11 mouse cellular contexts compared by ENCODE assay signal in the genomic region with DNA sequence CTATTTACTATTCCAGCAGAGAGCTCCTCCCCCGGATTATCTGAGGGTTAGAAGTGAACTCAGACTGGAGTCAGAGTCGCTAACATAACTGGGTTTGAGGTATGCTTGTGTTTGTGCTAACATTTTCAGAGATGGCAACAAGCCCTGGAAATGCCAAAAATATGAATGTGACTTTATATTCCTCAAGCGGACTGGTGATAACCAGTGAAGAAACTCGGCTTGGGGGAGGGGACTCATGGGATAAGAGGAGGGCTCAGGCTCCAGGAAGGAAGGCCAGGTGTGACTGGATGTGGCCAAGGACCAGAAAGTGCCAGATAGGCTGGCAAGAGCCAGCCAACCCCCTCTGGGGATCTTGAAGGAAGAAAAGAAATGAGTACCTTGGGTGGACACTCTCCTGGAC. TPM values are rescaled to one million over a fixed set of nuclear protein-coding genes. Genes with fewer than 3 reads are reported as not detected.
DNase-seq lines count a peak whose midpoint lies in the region; ATAC-seq and TF ChIP-seq lines count a peak whose summit lies in the region.
"Had no signal": no experiment of that assay in that cellular context is flagged by ENCODE, and none has a peak within 500 bp of the region (broad histone marks: within the 10 kb centered on the region; RNA-seq: fewer than 3 reads in every experiment).

No protein-coding gene starts in this region.

- TF ChIP-seq CTCF in gastrocnemius, adult 2 months (IDR thresholded peaks at IDR 0.05), result no peak
- no peak for TF ChIP-seq CTCF in lung, postnatal 0 days (IDR thresholded peaks at IDR 0.05)

- intact Hi-C loops in gastrocnemius, adult 2 months (cut with DNase I), result no loop called here

- H3K4me3 ChIP-seq in gastrocnemius, adult 2 months, result no peak overlapping the region
- H3K4me3 ChIP-seq in lung, postnatal 0 days (ENCODE audit: low read depth, low read length), result no peak overlapping the region
- no peak overlapping the region for H3K4me3 ChIP-seq in hindbrain, embryonic 15.5 days
- no peak overlapping the region for H3K4me3 ChIP-seq in stomach, embryonic 15.5 days (replicated peaks)
- H3K4me3 ChIP-seq: limb, embryonic 13.5 days had no signal

- no peaks in the 10 kb centered on the region for H3K27me3 ChIP-seq in lung, postnatal 0 days (replicated peaks; ENCODE audit: insufficient read depth, low read length)
- no peaks in the 10 kb centered on the region for H3K27me3 ChIP-seq in hindbrain, embryonic 15.5 days
- no peaks in the 10 kb centered on the region for H3K27me3 ChIP-seq in stomach, embryonic 15.5 days (replicated peaks)
- H3K27me3 ChIP-seq: limb, embryonic 13.5 days had no signal

- no peak overlapping the region for H3K9ac ChIP-seq in lung, postnatal 0 days (replicated peaks; ENCODE audit: low read depth)
- H3K9ac ChIP-seq in hindbrain, embryonic 15.5 days, result 0 out of 2 replicates have a peak overlapping the region, but pooled peaks have one; percentile 1
- H3K9ac ChIP-seq in stomach, embryonic 15.5 days, result no peak overlapping the region
- H3K9ac ChIP-seq: limb, embryonic 13.5 days had no signal

- DNase-seq in gastrocnemius, adult 2 months, result peak; percentile 8
- no peak for DNase-seq in gastrocnemius, postnatal 10 days
- peak; percentile 50 for DNase-seq in lung, postnatal 0 days (ENCODE audit: low spot score)
- DNase-seq in lung, postnatal 14 days, result no peak
- DNase-seq in urinary bladder, postnatal 25 days (ENCODE audit: low spot score), result no peak
- no peak for DNase-seq in adrenal gland, postnatal 10 days
- DNase-seq: cerebellum, adult 2 months; right cerebral cortex, postnatal 25 days had no signal

- peaks cover 64% of the 10 kb centered on the region for H3K4me1 ChIP-seq in lung, postnatal 0 days (ENCODE audit: insufficient read depth, low read depth, low read length)
- H3K4me1 ChIP-seq in hindbrain, embryonic 15.5 days (replicated peaks), result peaks cover 56% of the 10 kb centered on the region
- H3K4me1 ChIP-seq in stomach, embryonic 15.5 days, result peaks cover 87% of the 10 kb centered on the region

- WGBS in lung, postnatal 0 days, result 12% methylated on average over 4 of the region's 4 CpGs
- WGBS in hindbrain, embryonic 15.5 days, result 33% methylated on average over 4 of the region's 4 CpGs
- WGBS in stomach, embryonic 15.5 days, result 11% methylated on average over 4 of the region's 4 CpGs

- no peak overlapping the region for H3K27ac ChIP-seq in gastrocnemius, adult 2 months
- H3K27ac ChIP-seq in lung, postnatal 0 days (ENCODE audit: low read length), result peak overlapping the region; percentile 88
- H3K27ac ChIP-seq in hindbrain, embryonic 15.5 days (replicated peaks), result peak overlapping the region; percentile 65; the same call in 1 of the 2 replicates
- H3K27ac ChIP-seq in stomach, embryonic 15.5 days, result peak overlapping the region; percentile 92
- H3K27ac ChIP-seq: limb, embryonic 13.5 days had no signal

- ATAC-seq in lung, postnatal 0 days, result no peak
- no peak for ATAC-seq in hindbrain, embryonic 15.5 days (ENCODE audit: low FRiP score, low read depth)
- no peak for ATAC-seq in stomach, embryonic 15.5 days (ENCODE audit: insufficient read depth, low FRiP score, low read depth)

- TF ChIP-seq EP300 in lung, postnatal 0 days (IDR thresholded peaks at IDR 0.05), result no peak

- no peaks in the 10 kb centered on the region for H3K36me3 ChIP-seq in lung, postnatal 0 days (ENCODE audit: insufficient read depth, low read length)
- 0 out of 2 replicates have a peak, but pooled peaks cover 8% of the 10 kb centered on the region for H3K36me3 ChIP-seq in hindbrain, embryonic 15.5 days
- H3K36me3 ChIP-seq in stomach, embryonic 15.5 days, result peaks cover 10% of the 10 kb centered on the region; the same call in 1 of the 2 replicates

- H3K4me2 ChIP-seq in lung, postnatal 0 days (replicated peaks; ENCODE audit: low read depth, low read length), result no peak overlapping the region
- H3K4me2 ChIP-seq in hindbrain, embryonic 15.5 days, result no peak overlapping the region
- H3K4me2 ChIP-seq in stomach, embryonic 15.5 days, result no peak overlapping the region
- H3K4me2 ChIP-seq: limb, embryonic 13.5 days had no signal

- no peaks in the 10 kb centered on the region for H3K9me3 ChIP-seq in lung, postnatal 0 days (ENCODE audit: low read length)
- no peaks in the 10 kb centered on the region for H3K9me3 ChIP-seq in hindbrain, embryonic 15.5 days
- H3K9me3 ChIP-seq in stomach, embryonic 15.5 days, result no peaks in the 10 kb centered on the region
- H3K9me3 ChIP-seq: limb, embryonic 13.5 days had no signal

RNA-seq across cellular contexts. Expression of a gene that starts 19.7 kb away (rescaled TPM):
- total RNA-seq in gastrocnemius, adult 2 months (2021), result 10 to 100 TPM; 20.2 to 20.7 TPM
- 10 to 100 TPM; 26.1 to 29.7 TPM for total RNA-seq in gastrocnemius, postnatal 10 days (2021)
- 34.1 and 34.8 TPM in 2 replicates for polyA plus RNA-seq in lung, postnatal 0 days (2015; fragmentation: Nextera tagmentation; extraction: Ambion mirVana)
- 27.8 and 31.9 TPM in 2 replicates for polyA plus RNA-seq in hindbrain, embryonic 15.5 days (2015; fragmentation: Nextera tagmentation; extraction: Ambion mirVana)
- 20.4 and 20.9 TPM in 2 replicates for polyA plus RNA-seq in stomach, embryonic 15.5 days (2015; fragmentation: Nextera tagmentation; extraction: Ambion mirVana)
- 10 to 100 TPM; 37.9 to 41.6 TPM for total RNA-seq in adrenal gland, postnatal 10 days (2021)

Comparison
In these comparisons a context has a peak if more than half of its experiments do, and no peak if none do; other contexts are left out.
1. DNase-seq: peak in gastrocnemius, adult 2 months (single experiment) and lung, postnatal 0 days (single experiment); none in gastrocnemius, postnatal 10 days (single experiment), lung, postnatal 14 days (single experiment), urinary bladder, postnatal 25 days (single experiment) and adrenal gland, postnatal 10 days (single experiment).